Mouse (Mus musculus) adrenal gland (tissue): Measurements from ENCODE around the gene Tpmt.

Experiments
- intact Hi-C: fragments of 180-260 bp; cut with DNase I; formaldehyde crosslinking; loops from one replicate; pipeline ENCODE4 v1.15.1; 2025

The Tpmt gene

DNA sequence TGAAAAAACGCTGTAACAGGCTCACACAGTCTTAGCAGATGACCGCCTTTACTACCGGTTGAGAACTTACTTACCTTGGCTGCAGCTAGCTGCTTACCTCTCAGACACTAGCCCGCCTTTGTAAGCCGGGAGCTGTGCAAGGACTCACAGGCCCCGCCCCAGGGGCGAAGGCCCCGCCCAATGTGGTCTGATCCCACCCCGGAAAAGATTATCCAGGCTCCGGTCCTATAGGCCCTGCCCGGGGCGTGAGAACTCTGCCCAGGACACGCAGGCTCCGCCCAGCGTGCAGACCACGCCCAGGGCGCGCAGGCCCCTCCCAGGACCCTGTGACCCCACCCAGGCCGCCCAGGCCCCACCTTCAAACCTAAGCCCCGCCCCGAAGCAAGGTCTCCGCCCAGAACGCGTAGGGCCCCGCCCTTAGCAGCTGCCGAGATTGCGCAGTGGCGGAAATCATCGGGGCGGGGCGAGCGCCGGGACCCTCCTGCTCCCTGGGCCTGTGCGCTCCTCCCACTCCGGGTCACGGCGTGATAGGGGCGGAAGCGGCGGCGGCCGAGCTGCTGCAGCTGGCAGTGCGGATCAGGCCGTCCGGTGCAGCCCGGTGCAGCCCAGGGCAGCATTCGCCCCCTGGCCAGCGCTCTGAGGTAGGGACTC, 1.4 kb downstream of the Tpmt start, which contains the start of gene Kdm1b:
Gene Kdm1b (plus strand): TSS at position 470 of the 651 bp plus-strand sequence.
- intact Hi-C loops, result no loop called here

DNA sequence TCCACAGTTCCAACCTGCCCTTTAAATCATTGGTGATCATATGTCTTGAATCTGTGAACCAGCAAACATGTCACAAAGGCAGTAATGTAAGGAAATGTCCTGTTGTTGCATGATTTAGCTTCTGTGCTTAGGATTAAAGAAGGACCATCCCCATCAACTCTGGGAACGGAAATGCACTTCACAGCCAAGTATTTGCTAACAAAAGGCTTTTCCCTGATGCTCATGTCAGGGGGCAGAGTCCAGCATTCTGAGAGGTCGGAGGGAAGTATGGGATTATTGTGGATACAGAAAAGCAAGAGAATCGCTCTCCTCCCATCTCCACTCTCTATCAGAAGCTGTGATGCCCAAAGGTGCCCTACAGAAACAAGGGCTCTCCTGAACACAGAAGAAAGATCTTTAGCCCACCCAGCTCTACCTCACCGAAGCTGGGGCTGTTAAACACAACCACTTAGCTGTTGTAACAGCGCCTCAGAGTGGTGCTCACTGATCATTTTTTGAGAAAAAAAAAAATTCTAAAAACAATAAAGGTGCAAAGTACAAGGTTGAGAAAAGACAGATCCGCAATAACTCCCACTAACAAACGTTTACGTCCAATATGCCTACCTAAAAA, 2.4 kb downstream of the Tpmt start:
- intact Hi-C loops, result no loop called here

DNA sequence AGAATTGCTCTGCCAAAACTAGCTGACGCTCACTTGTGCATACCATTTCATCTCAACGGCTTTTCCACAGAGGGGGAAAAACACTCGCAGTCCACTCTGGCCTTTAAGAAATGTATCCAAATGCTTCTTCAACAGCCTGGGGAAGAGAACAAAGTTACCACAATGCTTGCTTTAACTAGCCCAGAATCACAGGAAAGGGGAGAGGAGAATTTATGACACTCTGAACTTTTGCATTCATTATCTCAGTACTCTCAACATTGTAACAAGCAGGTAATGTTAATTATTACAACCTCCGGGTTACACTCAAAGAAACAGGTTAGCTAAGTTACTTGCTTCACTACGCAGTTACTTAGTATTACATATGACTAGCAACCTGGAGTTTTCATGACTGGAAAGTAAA, 4.5 kb downstream of the Tpmt start:
- intact Hi-C loops, result no loop called here

DNA sequence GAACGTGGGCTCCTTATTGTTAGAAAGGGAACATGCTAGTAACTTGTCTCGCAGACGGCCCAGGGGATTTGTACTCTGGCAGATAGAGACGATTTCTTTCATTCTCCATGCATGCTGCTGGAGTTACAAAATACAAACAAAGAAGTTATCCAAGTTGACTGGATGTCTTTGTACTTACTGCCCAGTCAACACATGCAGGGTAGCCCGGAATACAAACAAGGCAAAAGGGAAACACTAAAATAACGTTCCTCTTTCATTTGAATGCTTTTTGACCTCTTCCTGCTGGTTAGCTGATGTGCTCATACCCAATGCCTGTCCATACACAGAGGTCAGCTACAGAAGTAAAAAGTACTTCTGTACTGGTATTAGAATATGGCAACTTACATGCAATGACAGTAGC, 6.6 kb downstream of the Tpmt start:
- intact Hi-C loops, result no loop called here

DNA sequence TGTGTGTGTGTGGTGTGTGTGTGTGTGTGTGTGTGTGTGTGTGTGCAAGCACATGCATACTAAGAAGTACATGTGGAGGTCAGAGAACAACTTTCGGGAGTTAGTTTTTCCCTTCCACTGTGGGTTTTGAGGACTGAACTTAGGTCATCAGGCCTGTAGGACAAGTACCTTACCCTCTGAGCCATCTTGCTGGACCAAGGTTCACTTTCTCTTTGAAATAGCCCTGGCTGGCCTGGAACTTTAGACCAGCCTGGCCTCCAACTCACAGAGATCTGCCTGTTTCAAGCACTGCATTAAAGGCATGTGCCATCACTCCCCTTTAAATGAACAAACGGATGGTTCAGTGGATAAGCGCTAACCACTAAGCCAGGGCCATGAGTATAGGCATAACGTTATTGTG, 10.9 kb downstream of the Tpmt start:
- intact Hi-C loops, result no loop called here

DNA sequence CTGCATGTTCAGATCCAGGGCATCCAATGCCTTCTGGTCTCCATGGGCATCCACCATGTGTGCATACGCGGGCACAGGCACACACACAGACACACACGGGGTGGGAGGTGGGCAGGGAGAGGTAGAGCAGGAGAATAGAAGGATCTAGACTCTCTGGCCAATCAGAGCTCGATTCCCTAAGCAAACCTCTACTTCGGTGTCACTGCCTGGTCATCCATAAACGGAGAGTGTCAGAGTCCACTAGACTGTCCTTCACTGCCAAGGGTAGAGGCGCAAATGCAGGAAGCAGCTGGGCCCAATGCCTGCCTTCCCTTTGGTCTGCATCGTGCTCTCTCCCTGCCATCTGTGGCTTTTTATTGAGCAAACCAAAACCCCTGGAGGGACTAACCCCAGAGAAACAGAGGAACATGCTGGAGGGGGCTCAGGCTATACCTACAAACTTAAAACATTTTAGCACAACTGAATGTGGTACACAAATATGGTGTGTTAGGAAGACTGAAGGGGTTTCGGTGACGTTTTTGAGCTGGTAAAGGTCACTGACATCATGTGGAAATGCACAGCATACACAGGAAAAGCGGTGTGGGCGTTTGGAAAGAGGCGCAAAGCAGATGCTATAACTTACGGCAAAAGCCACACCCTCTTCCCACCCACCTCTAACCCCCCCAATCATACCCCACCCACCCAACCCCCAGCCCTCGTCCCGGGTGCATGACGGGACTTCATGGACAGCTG, 14.0 kb downstream of the Tpmt start:
- intact Hi-C loops, result no loop called here

DNA sequence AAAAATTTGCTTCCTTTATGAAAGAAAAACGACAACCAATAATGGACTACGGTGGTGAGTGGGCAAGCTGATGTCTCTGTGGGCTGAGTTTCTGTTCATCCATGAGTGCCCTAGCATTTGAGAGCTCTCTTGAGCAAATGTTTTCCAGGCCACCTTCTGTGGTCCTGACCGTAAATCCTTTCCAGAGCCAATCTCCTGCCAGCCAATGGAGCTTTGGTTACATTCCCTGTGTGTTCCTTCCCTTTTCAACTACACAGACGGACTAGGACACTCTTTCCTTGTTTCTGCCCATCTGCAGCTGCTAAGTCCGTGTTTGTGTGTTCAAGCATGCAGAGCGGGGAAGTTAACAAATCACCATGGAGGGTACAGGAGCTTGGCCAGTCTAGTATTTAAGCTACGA, 23.7 kb downstream of the Tpmt start:
- intact Hi-C loops, result no loop called here

DNA sequence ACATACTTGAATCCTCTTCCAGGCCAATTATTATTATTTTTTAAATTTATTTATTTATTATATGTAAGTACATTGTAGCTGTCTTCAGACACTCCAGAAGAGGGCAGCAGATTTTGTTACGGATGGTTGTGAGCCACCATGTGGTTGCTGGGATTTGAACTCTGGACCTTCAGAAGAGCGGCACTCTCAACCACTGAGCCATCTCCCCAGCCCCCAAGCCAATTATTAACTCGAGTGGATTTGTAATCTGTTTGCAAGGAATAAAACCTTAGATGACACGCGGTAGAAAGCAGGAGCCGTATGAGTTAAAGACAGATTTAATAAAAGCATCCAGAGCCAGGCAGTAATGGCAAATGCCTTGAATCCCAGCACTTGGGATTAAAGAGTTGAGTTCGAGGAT, 24.8 kb downstream of the Tpmt start:
- intact Hi-C loops, result no loop called here

DNA sequence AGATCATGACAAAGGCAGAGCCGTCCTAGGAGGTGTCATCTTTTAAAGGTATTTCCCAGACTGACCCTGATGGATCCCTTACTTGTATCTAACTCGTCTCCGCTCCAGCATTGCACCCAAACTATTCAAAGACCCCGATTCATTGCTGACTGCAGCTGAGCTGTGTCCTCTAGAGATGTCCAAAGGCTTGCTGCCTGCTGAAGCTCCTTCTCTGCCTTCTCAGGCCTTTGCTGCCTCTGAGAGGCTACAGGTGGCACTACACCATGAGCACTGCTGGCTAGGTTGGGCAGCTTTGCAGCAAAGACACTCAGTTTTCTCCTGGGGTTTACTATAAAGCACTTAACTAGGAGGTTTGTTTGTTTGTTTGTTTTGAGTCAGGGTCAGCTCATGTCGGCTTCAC, 27.3 kb downstream of the Tpmt start:
- intact Hi-C loops, result no loop called here

DNA sequence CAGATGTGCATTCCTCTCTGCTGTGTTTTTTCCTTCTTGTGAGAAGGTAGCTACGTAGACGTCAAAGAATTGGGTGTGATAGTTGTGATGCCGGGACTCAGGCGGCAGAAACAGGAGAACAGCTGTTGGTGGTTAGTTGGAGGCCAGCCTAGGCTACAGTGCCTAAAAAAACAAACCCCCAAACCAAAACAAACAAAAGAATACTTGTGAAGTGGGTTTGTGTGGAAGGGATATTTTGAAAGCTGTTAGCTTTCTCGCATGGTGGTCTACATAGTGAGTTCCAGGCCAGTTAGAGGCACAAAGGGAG, 29.4 kb downstream of the Tpmt start:
- intact Hi-C loops, result no loop called here

DNA sequence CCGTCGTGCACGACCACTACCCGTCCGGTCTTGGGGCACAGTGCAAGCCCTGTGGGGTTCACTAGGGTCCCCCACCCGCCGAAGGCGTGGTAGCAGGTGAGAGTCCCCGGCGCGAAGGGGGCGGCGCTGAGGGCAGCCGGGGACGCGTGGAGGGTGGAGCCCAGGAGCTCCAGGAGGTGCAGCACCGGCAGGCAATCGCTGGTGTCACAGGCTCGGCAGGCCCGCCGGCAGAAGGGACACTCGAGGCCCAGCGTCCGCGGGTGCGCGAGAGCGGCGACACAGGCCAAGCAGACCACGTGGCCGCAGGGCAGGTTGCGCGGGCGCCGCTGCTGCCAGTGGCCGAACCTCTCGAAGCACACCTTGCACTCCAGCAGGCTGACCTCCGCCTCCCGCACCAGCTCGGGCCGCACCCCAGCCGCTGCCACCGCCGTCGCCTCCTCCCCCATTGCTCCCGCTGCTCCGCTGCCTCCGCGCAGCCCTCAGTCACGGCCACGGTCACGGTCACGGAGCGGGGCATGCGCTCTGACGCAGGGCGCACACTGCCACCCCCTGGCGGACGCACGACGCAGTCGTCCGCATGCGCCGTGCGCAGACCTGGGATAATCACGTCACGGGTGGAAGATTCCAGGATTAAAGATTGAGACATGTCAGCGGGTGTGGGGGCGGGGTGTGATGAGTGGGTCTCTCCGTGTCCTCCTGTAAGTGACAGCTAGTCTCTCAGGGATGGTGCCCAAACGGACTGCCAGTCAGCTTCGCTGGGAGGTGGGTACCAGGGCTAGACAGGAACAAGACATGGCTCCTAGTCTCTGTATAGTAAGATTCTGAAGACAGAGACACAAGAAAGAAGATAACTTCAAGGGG, 30.0 kb downstream of the Tpmt start, which contains the start of gene Nhlrc1:
Gene Nhlrc1 (minus strand): TSS at position 517 of the 861 bp plus-strand sequence.
- intact Hi-C loops, result loop anchor here (5.0 kb wide), 1 partner anchor 82 kb away; no protein-coding TSS in a partner anchor

DNA sequence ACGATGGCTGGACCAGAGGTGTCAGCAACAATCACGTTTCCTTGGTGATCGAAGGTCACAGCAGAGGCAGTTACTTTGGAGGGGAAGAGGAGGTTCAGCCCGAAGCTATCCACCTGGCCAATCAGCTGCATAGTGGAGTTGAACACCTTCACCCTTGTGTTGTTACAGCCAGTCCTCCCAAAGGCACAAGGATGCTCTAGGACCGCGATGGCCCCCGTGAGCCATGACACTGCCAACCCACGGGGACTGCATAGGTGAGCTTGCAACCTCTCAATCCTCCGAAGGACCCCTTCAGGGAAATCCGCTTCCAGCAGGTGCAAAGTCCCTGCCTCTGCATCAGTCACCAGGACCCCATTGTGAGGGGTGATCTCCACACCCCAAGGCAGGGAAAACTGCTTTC, 30.8 kb downstream of the Tpmt start:
- intact Hi-C loops, result loop anchor here (2.0 to 5.0 kb wide), 2 partner anchors 81 to 171 kb away; no protein-coding TSS in a partner anchor

DNA sequence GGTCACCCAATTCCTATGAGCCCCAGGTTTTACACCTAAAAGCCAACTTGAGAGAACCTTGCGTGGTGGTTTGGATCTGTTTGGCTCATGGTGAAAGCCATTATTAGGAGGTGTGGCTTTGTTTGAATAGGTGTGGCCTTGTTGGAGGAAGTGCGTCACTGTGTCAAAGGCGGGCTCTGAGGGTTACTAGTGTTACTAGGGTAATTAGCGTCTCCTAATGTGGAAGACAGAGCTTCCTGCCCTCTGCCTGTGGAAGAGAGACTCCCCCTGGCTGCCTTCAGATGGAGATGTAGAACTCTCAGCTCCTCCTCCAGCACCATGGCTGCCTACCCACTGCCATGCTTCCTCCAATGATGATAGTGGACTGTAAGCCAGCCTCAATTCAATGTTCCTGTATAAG, 42.9 kb downstream of the Tpmt start:
- intact Hi-C loops, result no loop called here

DNA sequence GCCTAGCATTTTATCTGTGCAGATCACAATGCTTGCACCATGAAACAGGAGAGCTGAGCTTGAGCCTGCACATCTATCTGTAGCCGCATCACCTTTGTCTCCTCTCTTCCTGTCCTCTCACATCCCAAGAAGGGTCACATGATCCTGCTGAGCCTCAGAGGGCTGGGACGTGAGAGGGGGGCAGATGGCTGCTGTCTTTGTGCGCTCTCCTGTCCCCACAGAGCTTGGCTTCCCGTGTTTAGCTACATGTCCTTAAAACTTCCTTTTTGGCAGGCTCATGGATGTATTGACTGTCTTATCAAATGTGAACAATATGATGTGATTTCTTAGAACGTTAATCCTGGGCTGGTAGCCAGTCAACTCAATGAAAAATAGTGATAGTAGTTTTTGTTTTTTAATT, 45.0 kb downstream of the Tpmt start:
- intact Hi-C loops, result no loop called here

DNA sequence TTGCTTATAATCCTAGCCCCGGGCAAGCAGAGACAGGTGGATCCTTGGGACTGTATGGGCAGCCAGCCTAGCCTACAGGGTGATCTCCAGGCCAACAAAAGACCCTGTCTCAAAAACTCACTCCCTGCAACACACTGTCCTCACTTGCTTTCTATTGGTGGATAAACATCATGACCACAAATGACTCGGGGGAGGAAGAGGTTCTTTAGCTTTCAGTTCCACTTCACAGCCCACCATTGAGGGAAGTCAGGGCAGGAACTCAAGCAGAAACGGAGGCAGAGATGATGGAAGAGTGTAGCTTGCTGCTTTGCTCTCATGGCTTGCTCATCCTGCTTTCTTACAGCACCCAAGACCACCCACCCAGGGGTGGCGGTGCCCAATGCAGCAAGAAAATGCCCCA, 47.2 kb downstream of the Tpmt start:
- intact Hi-C loops, result no loop called here

DNA sequence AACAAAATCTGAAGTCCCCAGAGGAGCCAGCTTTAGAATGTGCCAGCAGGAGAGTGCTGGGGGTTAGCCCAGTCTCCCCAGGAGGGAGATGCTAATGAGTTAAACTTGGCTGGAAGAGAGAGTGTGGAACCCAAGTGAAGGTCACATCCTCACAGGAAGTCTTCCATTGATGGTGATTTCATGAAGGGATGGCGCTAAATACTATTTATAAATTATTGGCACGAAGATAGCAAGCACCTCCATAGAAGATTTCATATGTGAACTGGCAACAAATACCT, 51.3 kb downstream of the Tpmt start:
- intact Hi-C loops, result no loop called here

DNA sequence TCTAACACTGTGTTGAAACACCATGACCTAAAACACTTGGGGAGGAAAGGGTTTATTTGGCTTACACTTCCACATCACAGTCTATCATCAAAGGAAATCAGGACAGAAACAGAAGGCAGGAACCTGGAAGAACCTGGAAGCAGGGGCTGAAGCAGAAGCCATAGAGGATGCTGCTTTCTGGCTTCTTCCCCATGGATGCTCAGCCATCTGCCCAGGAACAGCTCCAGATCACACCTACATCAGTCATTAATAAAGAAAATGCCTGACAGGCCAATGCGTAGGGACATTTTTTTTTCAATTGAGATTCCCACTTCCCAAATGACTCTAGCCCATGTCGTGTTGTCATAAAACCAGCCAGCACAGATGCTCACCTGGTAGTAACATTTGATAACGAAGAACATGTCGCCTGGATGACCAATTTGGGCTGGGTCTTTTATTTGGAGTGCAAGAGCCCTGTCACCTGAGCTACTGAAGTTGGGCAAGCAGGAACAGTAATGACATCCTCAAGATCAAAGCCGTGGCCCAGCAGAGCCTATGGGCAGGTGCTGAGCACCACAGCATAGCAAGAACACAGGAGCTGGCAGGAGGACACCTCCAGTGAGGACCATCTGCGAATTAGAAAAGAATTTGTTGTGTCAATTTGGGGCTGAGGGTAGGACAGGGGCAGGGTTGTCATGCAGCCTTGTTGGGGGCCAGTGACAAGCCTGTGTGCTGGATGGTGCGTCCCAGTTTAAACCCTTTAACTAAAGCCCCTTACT, 51.8 kb downstream of the Tpmt start:
- intact Hi-C loops, result no loop called here

DNA sequence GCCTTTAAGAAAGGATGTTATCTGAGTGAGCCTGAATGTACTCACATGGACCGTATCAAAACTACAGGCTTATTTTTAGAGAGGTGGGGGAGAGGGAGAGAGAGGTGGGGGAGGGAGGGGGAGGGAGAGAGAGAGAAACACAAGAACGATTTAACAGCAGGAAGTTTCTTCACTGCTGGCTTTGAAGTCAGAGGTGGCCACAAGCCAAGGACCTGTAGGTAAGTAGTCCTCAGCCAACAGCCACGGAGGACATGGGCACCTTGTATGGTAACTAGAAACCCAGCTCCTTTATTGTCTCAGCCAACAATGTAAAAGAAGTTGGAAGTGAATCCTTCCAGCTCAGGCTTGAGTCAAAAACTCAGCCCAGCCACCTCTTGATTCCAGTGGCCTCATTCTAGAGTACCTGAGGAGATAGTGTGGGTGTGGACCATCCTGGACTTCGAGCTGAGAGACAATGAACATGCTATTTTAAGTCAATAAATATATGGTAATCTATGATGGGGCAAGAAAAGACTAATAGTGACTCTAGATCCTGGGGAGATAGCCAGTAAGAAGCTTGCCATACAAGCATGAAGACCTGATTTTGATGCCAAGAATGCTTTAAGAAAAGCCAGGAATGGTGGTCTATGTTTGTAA, 54.0 kb downstream of the Tpmt start:
- intact Hi-C loops, result no loop called here

DNA sequence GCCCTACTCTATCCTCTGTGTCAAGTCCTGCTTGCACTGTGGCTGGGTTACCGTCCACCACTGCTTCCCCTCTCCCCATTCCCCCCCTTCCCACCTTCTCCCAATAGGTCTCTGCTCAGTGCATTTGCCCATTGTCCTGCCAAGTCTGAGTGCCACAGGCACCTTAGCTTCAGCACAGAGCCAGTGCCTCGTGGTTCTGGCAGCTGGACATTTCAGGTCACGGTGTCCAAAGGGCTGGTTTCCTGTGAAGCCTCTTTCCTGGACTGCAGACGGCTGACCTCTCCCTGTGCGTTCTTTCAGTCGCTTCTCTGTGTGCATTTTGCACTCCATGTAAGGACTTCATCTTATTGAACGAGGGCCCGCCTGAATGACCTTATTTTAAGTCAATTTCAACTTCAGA, 56.6 kb downstream of the Tpmt start:
- intact Hi-C loops, result no loop called here

DNA sequence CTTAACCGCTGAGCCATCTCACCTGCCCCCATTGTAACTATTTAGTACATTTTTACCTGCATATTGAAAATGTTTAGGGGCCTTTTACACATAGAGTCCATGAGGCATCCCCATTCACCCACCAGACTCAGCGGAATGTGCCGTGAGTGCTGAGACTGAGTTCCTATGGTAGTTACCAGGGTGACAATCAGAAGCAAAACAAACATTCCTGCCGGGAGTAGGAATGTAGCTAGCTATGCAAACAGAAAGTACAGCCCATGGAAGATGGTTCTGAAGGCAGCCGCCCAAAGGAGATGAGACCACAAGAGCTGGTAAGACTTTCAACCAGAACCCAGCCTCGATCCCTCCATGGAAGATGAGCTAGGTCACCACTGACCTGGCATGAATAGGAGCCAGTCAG, 58.3 kb downstream of the Tpmt start:
- intact Hi-C loops, result no loop called here

DNA sequence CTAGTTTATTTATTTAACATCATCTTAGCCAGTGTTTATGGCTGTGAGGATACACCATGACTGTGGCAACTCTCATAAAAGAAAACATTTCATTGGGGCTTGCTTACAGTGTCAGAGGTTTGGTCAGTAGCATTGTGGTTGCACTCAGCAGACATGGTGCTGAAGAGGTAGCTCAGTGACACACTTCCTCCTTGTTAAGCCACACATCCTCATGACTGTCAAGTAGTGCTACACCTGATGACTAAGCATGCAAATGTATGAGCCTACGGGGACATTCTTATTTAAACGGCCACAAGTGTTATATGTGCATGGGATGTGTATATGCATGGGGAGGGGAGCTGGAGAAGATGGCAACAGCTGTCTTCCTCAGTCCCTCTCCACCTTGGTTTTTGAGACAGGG, 60.7 kb downstream of the Tpmt start:
- intact Hi-C loops, result no loop called here
